Mouse (Mus musculus): ENCODE measurements around the gene Rbak.
"Not testable (repeated sequence)": the region's sequence is repeated elsewhere in the genome, so short reads cannot be mapped to it uniquely, and the experiment has no call there.

The Rbak gene

GRCm38 (mm10) chr5:143180255-143181076 is at the start of gene Rbak, which contains the start of gene Spdye4b:
TSS of gene Rbak (minus strand) at chr5:143180775.
TSS of gene Spdye4b (plus strand) at chr5:143181017.
- peak; percentile 76 to 86 for DNase-seq (ENCODE audit: low spot score in 2 of 2)

- no peak for DNase-seq (ENCODE audit: low spot score in 2 of 2)
These were observed 46.2 kb upstream of the Rbak start, which contains the start of gene Spdye4a for GRCm38 (mm10) chr5:143226790-143227189. TSS of gene Spdye4a (minus strand) at chr5:143226890.

- no peak for DNase-seq (ENCODE audit: low spot score in 2 of 2)
These were observed 41.7 kb upstream of the Rbak start for GRCm38 (mm10) chr5:143222287-143222686.

GRCm38 (mm10) chr5:143220996-143221395 is 40.4 kb upstream of the Rbak start:
- no peak for DNase-seq (ENCODE audit: low spot score in 2 of 2)

GRCm38 (mm10) chr5:143213832-143214231 is 33.3 kb upstream of the Rbak start:
- no peak for DNase-seq (ENCODE audit: low spot score in 2 of 2)

- no peak for DNase-seq (ENCODE audit: low spot score in 2 of 2)
These were observed 24.4 kb upstream of the Rbak start for GRCm38 (mm10) chr5:143205015-143205414.

GRCm38 (mm10) chr5:143196506-143196905 is 15.9 kb upstream of the Rbak start:
- no peak for DNase-seq (ENCODE audit: low spot score in 2 of 2)

GRCm38 (mm10) chr5:143195166-143195565 is 14.6 kb upstream of the Rbak start:
- DNase-seq (ENCODE audit: low spot score in 2 of 2): no peak

GRCm38 (mm10) chr5:143194747-143195146 is 14.2 kb upstream of the Rbak start:
- DNase-seq (ENCODE audit: low spot score in 2 of 2): not testable (repeated sequence)

- DNase-seq (ENCODE audit: low spot score in 2 of 2): no peak
These were observed 12.2 kb upstream of the Rbak start for GRCm38 (mm10) chr5:143192806-143193205.

GRCm38 (mm10) chr5:143188014-143188413 is 7.4 kb upstream of the Rbak start:
- not testable (repeated sequence) for DNase-seq (ENCODE audit: low spot score in 2 of 2)

- DNase-seq (ENCODE audit: low spot score in 2 of 2): no peak
These were observed 1.4 kb downstream of the Rbak start for GRCm38 (mm10) chr5:143179179-143179578.

GRCm38 (mm10) chr5:143177541-143178200 is 2.9 kb downstream of the Rbak start:
- no peak for DNase-seq (ENCODE audit: low spot score in 2 of 2)

GRCm38 (mm10) chr5:143175970-143176369 is 4.6 kb downstream of the Rbak start:
- DNase-seq (ENCODE audit: low spot score in 2 of 2): no peak

GRCm38 (mm10) chr5:143165508-143166070 is 15.0 kb downstream of the Rbak start:
- DNase-seq (ENCODE audit: low spot score in 2 of 2): peak in 1 of 2 experiments; percentile 36

- DNase-seq (ENCODE audit: low spot score in 2 of 2): no peak
These were observed 25.0 kb downstream of the Rbak start for GRCm38 (mm10) chr5:143155534-143155933.

GRCm38 (mm10) chr5:143153756-143154155 is 26.8 kb downstream of the Rbak start:
- no peak for DNase-seq (ENCODE audit: low spot score in 2 of 2)

- no peak for DNase-seq (ENCODE audit: low spot score in 2 of 2)
These were observed 30.5 kb downstream of the Rbak start for GRCm38 (mm10) chr5:143150044-143150443.

- no peak for DNase-seq (ENCODE audit: low spot score in 2 of 2)
These were observed 31.0 kb downstream of the Rbak start for GRCm38 (mm10) chr5:143149536-143149935.

GRCm38 (mm10) chr5:143148661-143149060 is 31.9 kb downstream of the Rbak start:
- DNase-seq (ENCODE audit: low spot score in 2 of 2): no peak

GRCm38 (mm10) chr5:143147481-143147880 is 33.1 kb downstream of the Rbak start, which contains the start of gene Olfr718-ps1:
TSS of gene Olfr718-ps1 (minus strand) at chr5:143147581.
- DNase-seq (ENCODE audit: low spot score in 2 of 2): no peak

GRCm38 (mm10) chr5:143137580-143137979 is 43.0 kb downstream of the Rbak start:
- DNase-seq (ENCODE audit: low spot score in 2 of 2): no peak
